Mouse (Mus musculus): ENCODE data around the gene Rpl11. TPM values are rescaled to one million over a fixed set of nuclear protein-coding genes. Genes with fewer than 3 reads are reported as not detected.

Rpl11 gene
- total RNA-seq (2023), result 835 to 1,011 TPM (median 876 TPM) in 4 replicates

DNA sequence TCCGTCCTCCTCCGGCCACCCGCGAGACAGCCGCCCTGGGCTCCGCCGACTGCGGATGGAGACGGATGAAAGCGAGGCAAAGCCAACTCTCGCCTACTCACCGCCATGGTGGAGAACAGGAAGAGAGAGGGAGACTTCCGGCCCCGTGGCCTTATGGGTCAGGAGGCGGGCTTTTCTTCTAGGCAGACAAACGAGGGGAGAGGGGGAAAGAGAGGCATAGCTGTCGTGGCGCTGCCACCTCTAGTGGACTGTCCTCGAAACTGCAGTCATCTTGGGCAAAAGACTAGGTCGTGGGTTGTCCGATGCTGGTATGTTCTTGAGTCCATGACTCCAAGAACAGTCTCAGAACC lies at the start of gene Rpl11:
Gene Rpl11, minus strand, starts transcription at position 182 of the 350 bp plus-strand sequence.

DNA sequence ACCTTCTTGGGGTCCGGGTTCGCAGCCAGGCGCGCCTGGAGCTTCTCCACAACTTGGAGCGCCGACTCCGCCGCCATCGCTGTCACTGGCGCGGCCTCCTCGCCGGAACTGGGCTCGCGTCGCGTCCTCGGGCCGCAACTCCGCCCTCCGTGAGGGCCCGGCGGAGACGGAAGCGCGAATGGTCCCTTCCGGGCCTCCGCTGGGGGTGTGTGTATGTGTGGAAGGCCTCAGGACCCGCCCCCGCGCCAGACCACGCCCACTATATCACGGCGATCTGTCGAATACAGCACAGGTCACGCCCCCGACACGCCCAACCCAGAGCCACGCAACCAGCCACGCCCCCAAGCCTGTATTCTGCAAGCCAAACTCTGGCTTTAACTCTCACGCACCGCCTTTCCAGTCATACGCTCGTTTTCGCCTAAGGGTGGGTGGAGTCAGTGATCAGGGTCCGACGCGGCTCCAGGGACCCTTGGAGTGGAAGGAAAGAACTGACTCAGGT lies 31.6 kb downstream of the Rpl11 start, which contains the start of gene Eloa:
Gene Eloa, minus strand, starts transcription at position 215 of the 499 bp plus-strand sequence.

DNA sequence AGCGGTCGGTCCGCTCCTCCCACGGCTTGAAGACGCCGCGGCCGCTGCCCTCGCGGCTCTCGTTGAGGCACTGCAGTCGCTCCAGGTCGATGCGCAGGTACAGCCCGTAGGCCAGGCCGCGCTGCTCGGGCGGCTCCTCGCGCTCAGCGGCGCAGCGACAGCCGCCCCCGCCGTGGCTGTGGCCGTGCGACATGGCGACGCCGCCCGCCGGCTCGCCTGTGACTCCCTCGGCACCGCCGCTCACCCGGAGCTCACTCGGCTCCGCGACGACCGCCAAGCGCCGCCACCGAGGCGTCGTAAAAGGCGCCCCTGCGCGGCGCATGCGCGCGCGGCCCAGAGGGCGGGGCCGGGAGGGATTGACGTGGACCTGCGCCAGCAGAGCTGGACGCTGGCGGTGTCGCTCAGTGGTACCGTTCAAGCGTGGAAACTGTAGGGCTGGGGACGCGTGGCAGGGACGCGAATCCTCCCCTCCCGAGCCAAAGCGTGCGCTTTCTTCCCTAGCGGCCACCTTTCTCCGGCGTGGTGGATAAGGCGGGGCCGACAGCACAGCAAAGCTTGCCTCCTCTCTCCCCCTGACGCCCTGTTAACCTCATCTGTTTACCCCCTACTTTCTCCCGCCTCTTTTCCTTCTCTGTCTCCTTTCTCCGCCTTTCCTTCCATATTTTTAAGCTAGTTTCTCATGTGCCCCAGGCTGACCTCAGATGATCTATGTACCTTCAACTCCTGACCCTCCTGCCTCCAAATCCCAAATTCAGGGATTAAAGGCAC lies 66.1 kb downstream of the Rpl11 start, which contains the start of gene Pithd1:
Gene Pithd1, minus strand, starts transcription at position 322 of the 768 bp plus-strand sequence.

Other genes starting within 250 kb of the Rpl11 start
- 197 to 207 TPM (median 201 TPM) in 4 replicates for gene Srsf10, start 197.7 kb downstream of the Rpl11 start, total RNA-seq (2023)
- gene Pnrc2, start 179.6 kb downstream of the Rpl11 start, total RNA-seq (2023), result 128 to 142 TPM (median 134 TPM) in 4 replicates
- gene Cnr2, start 158.0 kb downstream of the Rpl11 start, total RNA-seq (2023), result 212 to 230 TPM (median 216 TPM) in 4 replicates
- gene Fuca1, start 132.7 kb downstream of the Rpl11 start, total RNA-seq (2023), result 144 to 193 TPM (median 168 TPM) in 4 replicates
- gene Hmgcl, start 107.0 kb downstream of the Rpl11 start, total RNA-seq (2023), result 26.1 to 32.4 TPM (median 28.2 TPM) in 4 replicates
- gene Gale, start 89.7 kb downstream of the Rpl11 start, total RNA-seq (2023), result 6.8 to 16.5 TPM (median 8.2 TPM) in 4 replicates
- 97.5 to 106 TPM (median 100 TPM) in 4 replicates for gene Lypla2, start 80.8 kb downstream of the Rpl11 start, total RNA-seq (2023)
- 30.1 to 39.6 TPM (median 35.5 TPM) in 4 replicates for gene Pithd1, start 66.2 kb downstream of the Rpl11 start, total RNA-seq (2023)
- gene Eloa, start 31.7 kb downstream of the Rpl11 start, total RNA-seq (2023), result 39.3 to 43.0 TPM (median 40.3 TPM) in 4 replicates
- 36.7 to 42.4 TPM (median 37.6 TPM) in 4 replicates for gene Id3, start 90.1 kb upstream of the Rpl11 start, total RNA-seq (2023)
- 29.3 to 34.5 TPM (median 32.2 TPM) in 4 replicates for gene E2f2, start 119.0 kb upstream of the Rpl11 start, total RNA-seq (2023)
- gene Asap3, start 152.9 kb upstream of the Rpl11 start, total RNA-seq (2023), result 0.67 to 1.1 TPM (median 0.79 TPM) in 4 replicates
- 6.0 to 7.6 TPM (median 6.1 TPM) in 4 replicates for gene Tcea3, start 194.3 kb upstream of the Rpl11 start, total RNA-seq (2023)
- gene Zfp46, start 231.3 kb upstream of the Rpl11 start, total RNA-seq (2023), result 8.9 to 13.4 TPM (median 11.1 TPM) in 4 replicates

Data from B cell, adult 62 days (primary cell).